Mouse (Mus musculus): ENCODE measurements around the gene Sept9.

DNA sequence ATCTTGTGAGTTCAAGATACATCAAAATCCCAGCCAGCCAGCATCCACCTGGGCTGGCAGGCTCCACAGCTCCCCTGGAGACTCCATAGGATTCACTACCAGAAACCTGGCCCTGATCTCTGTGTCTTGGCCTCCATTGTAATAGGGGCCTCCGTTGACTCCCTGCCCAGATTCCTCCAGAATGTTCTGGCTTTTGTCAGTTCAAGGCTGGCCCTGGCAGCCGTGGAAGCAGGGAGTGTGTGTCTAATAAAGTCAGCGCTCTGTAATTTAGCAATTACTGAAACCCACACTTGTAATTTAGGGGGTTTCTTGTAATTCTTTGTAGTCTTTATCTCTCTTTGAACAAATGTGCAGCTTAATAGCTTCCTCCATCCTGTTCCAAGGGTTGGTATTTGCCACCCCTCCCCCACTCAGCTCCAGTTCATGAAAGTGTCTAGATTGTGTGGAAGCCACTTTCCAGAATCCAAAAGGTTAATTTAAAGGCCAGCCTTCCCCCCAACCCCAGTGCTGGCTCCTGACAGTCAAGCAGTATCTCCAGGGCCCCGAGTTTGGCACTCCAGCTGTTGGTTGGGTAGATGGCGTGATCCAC is 170.9 kb downstream of the Sept9 start:
- TF ChIP-seq CTCF (IDR thresholded peaks at IDR 0.05; ENCODE audit: low read depth): no peak
- no peak for TF ChIP-seq EP300 (IDR thresholded peaks at IDR 0.05; ENCODE audit: low read depth)
